11 mouse cellular contexts compared by ENCODE assay signal in genomic region chr10:60892730-60893129, GRCm38 (mm10).
DNase-seq lines count a peak whose midpoint lies in the region; ATAC-seq and TF ChIP-seq lines count a peak whose summit lies in the region.
"Had no signal": no experiment of that assay in that cellular context is flagged by ENCODE, and none has a peak within 500 bp of the region (broad histone marks: within the 10 kb centered on the region; RNA-seq: fewer than 3 reads in every experiment).

No protein-coding gene starts in this region.

- H3K9me3 ChIP-seq in forebrain, embryonic 10.5 days: no peaks in the 10 kb centered on the region
- no peaks in the 10 kb centered on the region for H3K9me3 ChIP-seq in lung, postnatal 0 days (ENCODE audit: low read length)
- H3K9me3 ChIP-seq: liver, embryonic 13.5 days had no signal

- H3K27me3 ChIP-seq in forebrain, embryonic 10.5 days (ENCODE audit: poor library complexity, severe bottlenecking): 0 out of 2 replicates have a peak, but pooled peaks cover 6% of the 10 kb centered on the region
- no peaks in the 10 kb centered on the region for H3K27me3 ChIP-seq in lung, postnatal 0 days (replicated peaks; ENCODE audit: insufficient read depth, low read length)
- H3K27me3 ChIP-seq: liver, embryonic 13.5 days had no signal

- WGBS in forebrain, embryonic 10.5 days: 58% methylated on average over 4 of the region's 4 CpGs
- 12% methylated on average over 4 of the region's 4 CpGs for WGBS in lung, postnatal 0 days

- peak overlapping the region; percentile 67 for H3K27ac ChIP-seq in forebrain, embryonic 10.5 days
- 0 out of 2 replicates have a peak overlapping the region, but pooled peaks have one; percentile 12 for H3K27ac ChIP-seq in lung, postnatal 0 days (ENCODE audit: low read length)
- no peak overlapping the region for H3K27ac ChIP-seq in layer of hippocampus, adult 2 months
- H3K27ac ChIP-seq: liver, embryonic 13.5 days; stomach, postnatal 0 days had no signal

- peak; percentile 55 for DNase-seq in MN1 (ENCODE audit: low spot score)
- DNase-seq in forebrain, embryonic 10.5 days (ENCODE audit: extremely low spot score, low spot score): no peak
- DNase-seq in kidney, adult 9 months: peak; percentile 60
- peak; percentile 73 for DNase-seq in lung, postnatal 0 days (ENCODE audit: low spot score)
- DNase-seq in urinary bladder, adult 18-20 months (ENCODE audit: low spot score in 2 of 2): no peak
- no peak for DNase-seq in layer of hippocampus, adult 2 months (ENCODE audit: low spot score in 2 of 2)
- no peak for DNase-seq in liver
- DNase-seq: cerebellum, adult 11-12 months; liver, embryonic 13.5 days had no signal

- H3K4me2 ChIP-seq in lung, postnatal 0 days (replicated peaks; ENCODE audit: low read depth, low read length): no peak overlapping the region
- H3K4me2 ChIP-seq: liver, embryonic 13.5 days had no signal

- TF ChIP-seq CTCF in lung, postnatal 0 days (IDR thresholded peaks at IDR 0.05): no peak
- no peak for TF ChIP-seq CTCF in layer of hippocampus, adult 2 months (conservative IDR thresholded peaks at IDR 0.05)

- H3K36me3 ChIP-seq in forebrain, embryonic 10.5 days (replicated peaks): no peaks in the 10 kb centered on the region
- no peaks in the 10 kb centered on the region for H3K36me3 ChIP-seq in lung, postnatal 0 days (ENCODE audit: insufficient read depth, low read length)
- H3K36me3 ChIP-seq: liver, embryonic 13.5 days had no signal

- peak; percentile 81 for ATAC-seq in lung, postnatal 0 days

- peaks cover 39% of the 10 kb centered on the region for H3K4me1 ChIP-seq in forebrain, embryonic 10.5 days
- H3K4me1 ChIP-seq in lung, postnatal 0 days (ENCODE audit: insufficient read depth, low read depth, low read length): no peaks in the 10 kb centered on the region
- H3K4me1 ChIP-seq: liver, embryonic 13.5 days had no signal

- TF ChIP-seq EP300 in lung, postnatal 0 days (IDR thresholded peaks at IDR 0.05): peak; percentile 82

- H3K4me3 ChIP-seq in forebrain, embryonic 10.5 days: no peak overlapping the region
- H3K4me3 ChIP-seq in lung, postnatal 0 days (ENCODE audit: low read depth, low read length): no peak overlapping the region
- no peak overlapping the region for H3K4me3 ChIP-seq in layer of hippocampus, adult 2 months
- H3K4me3 ChIP-seq: erythroblast, embryonic 14.5 days; liver, embryonic 13.5 days had no signal

- H3K9ac ChIP-seq in lung, postnatal 0 days (replicated peaks; ENCODE audit: low read depth): no peak overlapping the region
- H3K9ac ChIP-seq: liver, embryonic 13.5 days had no signal

Comparison
In these comparisons a context has a peak if more than half of its experiments do, and no peak if none do; other contexts are left out.
1. DNase-seq: peak in MN1 (single experiment), kidney, adult 9 months (single experiment) and lung, postnatal 0 days (single experiment); none in forebrain, embryonic 10.5 days (single experiment), urinary bladder, adult 18-20 months (0 of 2), layer of hippocampus, adult 2 months (0 of 2) and liver (single experiment).